Mouse (Mus musculus) lung, postnatal 0 days (tissue): ENCODE measurements around the gene Cuedc2. TPM values are rescaled to one million over a fixed set of nuclear protein-coding genes. Genes with fewer than 3 reads are reported as not detected.

Experiments used
- ATAC-seq: fragments of 200-750 bp; cut with Nextera tagmentation; 2 replicates; pipeline ENCODE4 v1.8.0; 2017; ENCODE audit warnings: moderate library complexity
- DNase-seq: peaks from one replicate; pipeline ENCODE4 v3.0.0-alpha.2; 2016; ENCODE audit warnings: low spot score
- H3K27ac ChIP-seq: fragments of 300-500 bp; sonication (generic); 2 replicates; pipeline ENCODE4 v1.5.1; 2014; ENCODE audit warnings: antibody characterized with exemption, mild to moderate bottlenecking, low read length, mixed read lengths
- H3K27me3 ChIP-seq: fragments of 300-500 bp; sonication (generic); replicated peaks from 2 replicates; pipeline ENCODE4 v1.6.1; 2014; ENCODE audit warnings: low read length, mixed read lengths; ENCODE audit not compliant: insufficient read depth
- H3K36me3 ChIP-seq: fragments of 300-500 bp; sonication (generic); 2 replicates; pipeline ENCODE4 v1.6.1; 2014; ENCODE audit warnings: low read length, mixed read lengths; ENCODE audit not compliant: insufficient read depth
- H3K4me1 ChIP-seq: fragments of 300-500 bp; sonication (generic); 2 replicates; pipeline ENCODE4 v1.6.1; 2014; ENCODE audit warnings: antibody characterized with exemption, low read depth, low read length, mixed read lengths; ENCODE audit not compliant: insufficient read depth
- H3K4me2 ChIP-seq: fragments of 300-500 bp; sonication (generic); replicated peaks from 2 replicates; pipeline ENCODE4 v1.6.1; 2014; ENCODE audit warnings: low read depth, mild to moderate bottlenecking, low read length, moderate library complexity, mixed read lengths
- H3K4me3 ChIP-seq: fragments of 300-500 bp; sonication (generic); 2 replicates; pipeline ENCODE4 v1.5.1; 2014; ENCODE audit warnings: low read depth, low read length
- H3K9ac ChIP-seq: fragments of 300-500 bp; sonication (generic); replicated peaks from 2 replicates; pipeline ENCODE4 v1.6.1; 2014; ENCODE audit warnings: low read depth, mild to moderate bottlenecking
- H3K9me3 ChIP-seq: fragments of 300-500 bp; sonication (generic); 2 replicates; pipeline ENCODE4 v1.6.1; 2016; ENCODE audit warnings: low read length, mixed read lengths
- CTCF ChIP-seq: IDR thresholded peaks from 2 replicates; pipeline ENCODE4 v1.5.1; 2016; ENCODE audit warnings: antibody characterized with exemption, mild to moderate bottlenecking
- EP300 ChIP-seq: IDR thresholded peaks from 2 replicates; pipeline ENCODE4 v1.6.1; 2016; ENCODE audit warnings: antibody characterized with exemption, mild to moderate bottlenecking, control low read depth
- WGBS: fragments of 180-500 bp; shearing (Covaris S2); extraction: QIAGEN DNeasy Blood & Tissue Kit; methylation state at CpG from one replicate; pipeline ENCODE4 v1.1.7; 2014; 5-methylcytosine and 5-hydroxymethylcytosine counted together
- polyA plus RNA-seq: library from polyadenylated mRNA; unstranded; fragments of >200 nt; fragmentation: Nextera tagmentation; extraction: Ambion mirVana; gene quantifications from 2 replicates; pipeline ENCODE4 v1.2.1, GENCODE M21; 2015

Gene Cuedc2
- polyA plus RNA-seq, 1 experiment from 2014 or later: 99.9 TPM

- peaks cover 70% of the 10 kb centered on the region for H3K27me3 ChIP-seq
Observed at GRCm38 (mm10) chr19:46320076-46320785, 18.3 kb downstream of the Cuedc2 start.

GRCm38 (mm10) chr19:46318586-46319378 is 19.7 kb downstream of the Cuedc2 start:
- Histone ChIP-seq H3K4me1 (0 out of 2 replicates have a peak, but pooled peaks cover 6% of the 10 kb centered on the region), H3K36me3 (no peaks in the 10 kb centered on the region), H3K9me3 (no peaks in the 10 kb centered on the region), H3K4me2 (no peak overlapping the region), H3K27me3 (peaks cover 70% of the 10 kb centered on the region), H3K4me3 (no peak overlapping the region), H3K9ac (no peak overlapping the region), H3K27ac (no peak overlapping the region)
- 9% methylated on average over 15 of the region's 16 CpGs for WGBS
- DNase-seq (peak; percentile 75), ATAC-seq (peak; percentile 41)
- TF ChIP-seq EP300 (no peak), CTCF (no peak)

More at GRCm38 (mm10) chr19:46320076-46320785, 18.3 kb downstream of the Cuedc2 start:
- no peak for DNase-seq
- H3K9me3 ChIP-seq: no peaks in the 10 kb centered on the region
- H3K4me1 ChIP-seq: 0 out of 2 replicates have a peak, but pooled peaks cover 6% of the 10 kb centered on the region
- no peak overlapping the region for H3K4me3 ChIP-seq
- no peaks in the 10 kb centered on the region for H3K36me3 ChIP-seq
- H3K4me2 ChIP-seq: no peak overlapping the region
- WGBS: 68% methylated on average over 8 of the region's 8 CpGs
- TF ChIP-seq CTCF: no peak
- TF ChIP-seq EP300: no peak
- H3K27ac ChIP-seq: no peak overlapping the region
- H3K9ac ChIP-seq: no peak overlapping the region
- no peak for ATAC-seq

GRCm38 (mm10) chr19:46318031-46318471 is 20.5 kb downstream of the Cuedc2 start:
- H3K9me3 ChIP-seq: no peaks in the 10 kb centered on the region
- peak overlapping the region; percentile 40 for H3K4me3 ChIP-seq
- no peaks in the 10 kb centered on the region for H3K36me3 ChIP-seq
- H3K27me3 ChIP-seq: peaks cover 72% of the 10 kb centered on the region
- H3K9ac ChIP-seq: no peak overlapping the region
- no peak overlapping the region for H3K27ac ChIP-seq
- DNase-seq (no peak), ATAC-seq (peak; percentile 20; the same call in 1 of the 2 replicates)
- 5% methylated on average over 13 of the region's 42 CpGs for WGBS
- peak overlapping the region; percentile 58 for H3K4me2 ChIP-seq
- no peak for TF ChIP-seq EP300
- TF ChIP-seq CTCF: no peak
- 0 out of 2 replicates have a peak, but pooled peaks cover 6% of the 10 kb centered on the region for H3K4me1 ChIP-seq

DNA sequence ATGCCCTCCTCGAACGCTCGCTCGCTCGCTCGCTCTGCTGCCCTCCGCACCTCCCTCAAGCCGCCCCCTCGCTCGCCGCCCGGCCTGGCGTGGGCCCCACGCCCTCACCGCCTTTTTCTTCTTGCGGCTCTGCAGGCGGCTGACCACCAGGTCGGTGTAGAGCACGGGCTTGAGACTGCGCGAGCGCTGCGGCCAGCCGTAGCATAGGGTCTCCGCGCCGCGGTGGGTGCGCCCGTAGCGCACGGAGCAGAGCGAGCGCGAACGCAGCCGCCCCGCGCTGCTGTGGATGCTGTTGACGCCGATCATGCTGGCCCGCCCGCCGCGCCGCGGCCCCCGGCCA is 21.0 kb downstream of the Cuedc2 start:
- 0 out of 2 replicates have a peak, but pooled peaks cover 6% of the 10 kb centered on the region for H3K4me1 ChIP-seq
- peak overlapping the region; percentile 58 for H3K4me2 ChIP-seq
- WGBS: 2% methylated on average over 39 of the region's 48 CpGs
- H3K9ac ChIP-seq: no peak overlapping the region
- no peak for TF ChIP-seq CTCF
- no peaks in the 10 kb centered on the region for H3K9me3 ChIP-seq
- H3K27ac ChIP-seq: no peak overlapping the region
- peak overlapping the region; percentile 40 for H3K4me3 ChIP-seq
- H3K36me3 ChIP-seq: no peaks in the 10 kb centered on the region
- 0 out of 2 replicates have a peak, but pooled peaks have one; percentile 7 for ATAC-seq
- H3K27me3 ChIP-seq: peaks cover 70% of the 10 kb centered on the region
- DNase-seq: no peak

DNA sequence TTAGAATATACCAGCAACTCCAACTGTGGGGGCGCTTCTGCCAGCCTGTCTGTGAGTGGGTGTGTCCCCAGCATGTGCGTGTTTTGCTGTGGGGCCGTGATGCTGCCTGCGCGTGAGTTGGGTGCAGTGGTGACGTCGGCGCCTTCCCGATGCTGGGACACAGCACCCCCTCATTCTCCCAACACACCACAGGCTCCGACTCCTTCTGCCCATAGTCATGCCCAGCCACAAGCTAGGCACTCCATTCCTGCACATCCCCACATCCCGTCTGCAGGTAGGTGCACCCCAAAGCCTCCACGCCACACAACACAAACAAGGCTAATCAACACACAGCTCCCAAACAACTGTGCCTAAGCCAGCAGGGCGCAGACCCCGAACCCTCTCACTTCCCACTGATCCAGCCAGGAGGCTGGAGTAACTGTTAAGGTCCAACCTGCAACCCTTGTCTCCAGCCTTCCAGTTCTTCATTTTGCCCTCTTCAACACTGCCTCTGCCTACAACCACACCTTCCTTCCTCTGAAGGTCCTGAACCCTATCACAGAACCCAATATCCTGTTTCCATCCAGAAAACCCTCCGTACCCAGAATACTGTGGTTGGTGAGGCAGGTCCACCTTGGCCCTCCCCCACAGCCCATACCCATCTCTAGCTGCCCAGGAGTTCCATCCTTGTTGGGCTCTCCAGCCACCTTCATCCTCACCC is 21.5 kb downstream of the Cuedc2 start:
- 32% methylated on average over 15 of the region's 15 CpGs for WGBS
- Histone ChIP-seq H3K4me1 (0 out of 2 replicates have a peak, but pooled peaks cover 6% of the 10 kb centered on the region), H3K4me2 (peak overlapping the region; percentile 58), H3K27ac (no peak overlapping the region), H3K9me3 (no peaks in the 10 kb centered on the region), H3K36me3 (peaks cover 2% of the 10 kb centered on the region), H3K9ac (no peak overlapping the region), H3K4me3 (peak overlapping the region; percentile 40; the same call in 1 of the 2 replicates), H3K27me3 (peaks cover 69% of the 10 kb centered on the region)
- ATAC-seq (no peak), DNase-seq (no peak)
- TF ChIP-seq CTCF (no peak), EP300 (no peak)
